Mouse (Mus musculus) gastrocnemius, postnatal 36 days (tissue): ENCODE results near the gene Nudt3. TPM values are rescaled to one million over a fixed set of nuclear protein-coding genes. Genes with fewer than 3 reads are reported as not detected.
"Not testable (repeated sequence)": the region's sequence is repeated elsewhere in the genome, so short reads cannot be mapped to it uniquely, and the experiment has no call there.

Source experiments
- DNase-seq, 2 experiments: peaks; one replicate each; pipeline ENCODE4 v3.0.0; 2022
- intact Hi-C: fragments of 180-260 bp; cut with DNase I; formaldehyde crosslinking; loops from one replicate; pipeline ENCODE4 v1.15.1; 2025
- long read RNA-seq, 2 experiments: library from polyadenylated mRNA; stranded (forward); transcript quantifications; one replicate each; pipeline ENCODE4 v2.0.0; 2021
- total RNA-seq, 2 experiments: library from RNA; stranded (reverse); gene quantifications; 2 replicates each; pipeline ENCODE4 v1.2.3; 2021

Nudt3 gene
- 100 to 1,000 TPM; 232 to 233 TPM for total RNA-seq
- long read RNA-seq, experiment 1, transcript Nudt3-201 (5 exons, 2,223 nt) = major isoform, 11 of 232 reads
- long read RNA-seq, experiment 1, partial matches to known transcripts = 0 of 232 reads
- long read RNA-seq, experiment 1, other reads (novel, unspliced or antisense) = 221 of 232 reads
- long read RNA-seq, experiment 2, transcript Nudt3-201 (5 exons, 2,223 nt) = major isoform, 10 of 222 reads
- long read RNA-seq, experiment 2, partial matches to known transcripts = 0 of 222 reads
- long read RNA-seq, experiment 2, other reads (novel, unspliced or antisense) = 212 of 222 reads

GRCm38 (mm10) chr17:27623360-27624326 lies at the start of gene Nudt3:
Nudt3 (minus strand) TSS chr17:27623495.
- intact Hi-C loops = no loop called here
- peak; percentile 85 to 86 for DNase-seq

- DNase-seq = no peak
- intact Hi-C loops = no loop called here
Measured at GRCm38 (mm10) chr17:27671720-27672119, 48.4 kb upstream of the Nudt3 start.

GRCm38 (mm10) chr17:27658767-27659166 lies 35.5 kb upstream of the Nudt3 start:
- intact Hi-C loops = no loop called here
- no peak for DNase-seq

- intact Hi-C loops = no loop called here
- DNase-seq = no peak
Measured at GRCm38 (mm10) chr17:27657123-27657522, 33.8 kb upstream of the Nudt3 start.

GRCm38 (mm10) chr17:27656414-27656813 lies 33.1 kb upstream of the Nudt3 start:
- intact Hi-C loops = no loop called here
- DNase-seq = no peak

- intact Hi-C loops = no loop called here
Measured at GRCm38 (mm10) chr17:27656011-27656399, 32.7 kb upstream of the Nudt3 start.

GRCm38 (mm10) chr17:27655089-27656010 lies 32.1 kb upstream of the Nudt3 start, which contains the start of gene Pacsin1:
Pacsin1 (plus strand) TSS chr17:27655509.
- intact Hi-C loops = no loop called here
- DNase-seq = no peak

More at GRCm38 (mm10) chr17:27656011-27656399, 32.7 kb upstream of the Nudt3 start:
- DNase-seq = no peak

GRCm38 (mm10) chr17:27653253-27653959 lies 30.1 kb upstream of the Nudt3 start:
- intact Hi-C loops = loop anchor here (5.0 kb wide), 1 partner anchor 229 kb away; no protein-coding TSS in a partner anchor

GRCm38 (mm10) chr17:27652046-27652790 lies 28.9 kb upstream of the Nudt3 start:
- no peak for DNase-seq
- intact Hi-C loops = loop anchor here (5.0 kb wide), 1 partner anchor 230 kb away; no protein-coding TSS in a partner anchor

More at GRCm38 (mm10) chr17:27653253-27653959, 30.1 kb upstream of the Nudt3 start:
- DNase-seq = no peak

- DNase-seq = no peak
- intact Hi-C loops = loop anchor here (2.0 to 5.0 kb wide), 2 partner anchors 112 to 232 kb away; no protein-coding TSS in a partner anchor
Measured at GRCm38 (mm10) chr17:27650586-27650985, 27.3 kb upstream of the Nudt3 start.

GRCm38 (mm10) chr17:27650160-27650559 lies 26.9 kb upstream of the Nudt3 start:
- intact Hi-C loops = loop anchor here (2.0 to 5.0 kb wide), 2 partner anchors 113 to 232 kb away; no protein-coding TSS in a partner anchor
- peak in 1 of 2 experiments; percentile 35 for DNase-seq

- intact Hi-C loops = no loop called here
- DNase-seq = no peak
Measured at GRCm38 (mm10) chr17:27645807-27646206, 22.5 kb upstream of the Nudt3 start.

- no peak for DNase-seq
Measured at GRCm38 (mm10) chr17:27644572-27644971, 21.3 kb upstream of the Nudt3 start.

GRCm38 (mm10) chr17:27643756-27644155 lies 20.5 kb upstream of the Nudt3 start:
- DNase-seq = no peak
- intact Hi-C loops = no loop called here

More at GRCm38 (mm10) chr17:27644572-27644971, 21.3 kb upstream of the Nudt3 start:
- intact Hi-C loops = no loop called here

GRCm38 (mm10) chr17:27643101-27643500 lies 19.8 kb upstream of the Nudt3 start:
- intact Hi-C loops = no loop called here
- no peak for DNase-seq

- intact Hi-C loops = no loop called here
- DNase-seq = peak in 1 of 2 experiments; percentile 27
Measured at GRCm38 (mm10) chr17:27642491-27643062, 19.3 kb upstream of the Nudt3 start.

GRCm38 (mm10) chr17:27639851-27640250 lies 16.6 kb upstream of the Nudt3 start:
- intact Hi-C loops = not testable (repeated sequence)

GRCm38 (mm10) chr17:27638921-27639332 lies 15.6 kb upstream of the Nudt3 start:
- no peak for DNase-seq

More at GRCm38 (mm10) chr17:27639851-27640250, 16.6 kb upstream of the Nudt3 start:
- not testable (repeated sequence) for DNase-seq

More at GRCm38 (mm10) chr17:27638921-27639332, 15.6 kb upstream of the Nudt3 start:
- intact Hi-C loops = no loop called here
